Mouse (Mus musculus): Measurements from ENCODE around the gene Hectd4.

Gene Hectd4

GRCm38 (mm10) chr5:121395621-121396020, 175.6 kb downstream of the Hectd4 start:
- no peak for DNase-seq (ENCODE audit: low spot score in 2 of 2)

- DNase-seq (ENCODE audit: low spot score in 2 of 2): peak; percentile 92 to 93
Observed at GRCm38 (mm10) chr5:121397187-121398145, 177.4 kb downstream of the Hectd4 start, which contains the start of gene Naa25. Gene Naa25, plus strand, starts transcription at chr5:121397936.

- DNase-seq (ENCODE audit: low spot score in 2 of 2): no peak
Observed at GRCm38 (mm10) chr5:121398146-121398964, 178.3 kb downstream of the Hectd4 start.

- DNase-seq (ENCODE audit: low spot score in 2 of 2): no peak
Observed at GRCm38 (mm10) chr5:121398965-121399462, 179.0 kb downstream of the Hectd4 start.

GRCm38 (mm10) chr5:121399540-121399939, 179.5 kb downstream of the Hectd4 start:
- no peak for DNase-seq (ENCODE audit: low spot score in 2 of 2)

GRCm38 (mm10) chr5:121400064-121400463, 180.0 kb downstream of the Hectd4 start:
- DNase-seq (ENCODE audit: low spot score in 2 of 2): no peak

- no peak for DNase-seq (ENCODE audit: low spot score in 2 of 2)
Observed at GRCm38 (mm10) chr5:121400849-121401248, 180.8 kb downstream of the Hectd4 start.

- no peak for DNase-seq (ENCODE audit: low spot score in 2 of 2)
Observed at GRCm38 (mm10) chr5:121407856-121408255, 187.8 kb downstream of the Hectd4 start.

- DNase-seq (ENCODE audit: low spot score in 2 of 2): no peak
Observed at GRCm38 (mm10) chr5:121410975-121411374, 191.0 kb downstream of the Hectd4 start.

Measured in right cerebral cortex, adult 2 months (tissue).